Mouse (Mus musculus): ENCODE measurements around the gene Mga. TPM values are rescaled to one million over a fixed set of nuclear protein-coding genes. Genes with fewer than 3 reads are reported as not detected.

Mga gene
- 10 to 100 TPM; 32.9 to 38.4 TPM for total RNA-seq (2021)
- long read RNA-seq, experiment 1, partial matches to known transcripts, result 0 of 4 reads
- long read RNA-seq, experiment 1, other reads (novel, unspliced or antisense), result 4 of 4 reads
- long read RNA-seq, experiment 2, partial matches to known transcripts, result 2 of 4 reads
- long read RNA-seq, experiment 2, other reads (novel, unspliced or antisense), result 2 of 4 reads

DNA sequence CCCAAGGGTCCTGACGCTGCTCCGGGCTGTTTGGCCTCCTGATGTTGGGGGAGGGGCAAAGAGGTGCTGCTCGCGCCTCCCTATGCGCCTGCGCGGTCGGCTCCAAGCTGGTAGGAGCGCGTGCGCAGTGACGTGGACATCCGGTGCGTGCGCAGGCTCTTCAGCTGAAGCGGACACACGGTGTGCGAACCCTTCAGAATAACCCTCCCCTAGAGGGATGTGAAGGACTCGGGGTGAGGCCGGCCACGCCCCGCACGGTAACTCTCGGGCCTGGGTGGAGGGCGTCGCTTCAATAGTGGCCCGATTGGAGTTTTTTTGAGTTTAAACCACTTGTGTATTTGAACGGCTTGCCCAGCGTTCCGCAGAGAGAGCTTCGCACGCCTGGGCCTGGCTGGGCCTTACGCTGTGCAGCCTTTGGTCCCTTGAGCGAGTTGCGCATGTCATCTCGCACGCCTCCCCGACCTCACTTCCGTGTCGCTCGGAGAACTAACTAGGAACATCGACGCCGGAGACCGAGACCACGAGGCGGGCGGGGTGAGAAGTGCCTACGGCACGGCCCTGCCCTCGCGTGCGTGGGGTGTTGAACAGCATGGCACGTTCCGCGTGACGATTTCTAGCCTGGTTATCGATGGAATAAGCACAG is at the start of gene Mga:
TSS of gene Mga (plus strand) at position 139 of the 643 bp plus-strand sequence.
- no peak for TF ChIP-seq CTCF (IDR thresholded peaks at IDR 0.05)
- peak within 1 kb of the TSS; percentile 89 for H3K27ac ChIP-seq
- H3K4me3 ChIP-seq, result peak within 1 kb of the TSS; percentile 79
- peak; percentile 95 for DNase-seq
- intact Hi-C loops (cut with DNase I), result no loop called here

DNA sequence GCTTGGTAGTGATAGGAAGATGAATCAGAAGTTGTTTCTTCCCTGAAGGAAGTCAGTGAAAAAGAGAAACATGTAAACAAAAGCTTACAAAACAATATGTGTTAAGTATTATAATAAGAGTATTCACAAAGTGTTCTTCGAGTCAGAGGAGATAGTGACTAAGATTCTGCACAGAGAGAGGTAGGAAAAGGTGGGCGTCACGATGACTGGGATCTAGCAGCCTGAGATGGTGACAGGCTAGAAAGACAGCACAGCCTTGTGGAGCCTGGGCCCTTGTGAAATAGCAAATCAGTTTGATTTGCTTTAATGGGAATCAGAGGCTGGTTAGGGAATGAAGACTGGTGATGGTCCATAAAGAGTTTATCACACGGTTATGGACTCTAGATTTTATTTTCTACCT is 43.2 kb upstream of the Mga start:
- Histone ChIP-seq H3K27ac (no peak overlapping the region), H3K4me3 (no peak overlapping the region)
- TF ChIP-seq CTCF (IDR thresholded peaks at IDR 0.05), result no peak
- intact Hi-C loops (cut with DNase I), result no loop called here
- no peak for DNase-seq

- Histone ChIP-seq H3K4me3 (no peak overlapping the region), H3K27ac (no peak overlapping the region)
- intact Hi-C loops (cut with DNase I), result no loop called here
- TF ChIP-seq CTCF (IDR thresholded peaks at IDR 0.05), result no peak
- DNase-seq, result no peak
These were observed 41.6 kb upstream of the Mga start for GRCm38 (mm10) chr2:119855310-119855850.

- Histone ChIP-seq H3K27ac (no peak overlapping the region), H3K4me3 (no peak overlapping the region)
- no peak for DNase-seq
- no peak for TF ChIP-seq CTCF (IDR thresholded peaks at IDR 0.05)
- intact Hi-C loops (cut with DNase I), result no loop called here
These were observed 39.7 kb upstream of the Mga start for GRCm38 (mm10) chr2:119857341-119857740.

DNA sequence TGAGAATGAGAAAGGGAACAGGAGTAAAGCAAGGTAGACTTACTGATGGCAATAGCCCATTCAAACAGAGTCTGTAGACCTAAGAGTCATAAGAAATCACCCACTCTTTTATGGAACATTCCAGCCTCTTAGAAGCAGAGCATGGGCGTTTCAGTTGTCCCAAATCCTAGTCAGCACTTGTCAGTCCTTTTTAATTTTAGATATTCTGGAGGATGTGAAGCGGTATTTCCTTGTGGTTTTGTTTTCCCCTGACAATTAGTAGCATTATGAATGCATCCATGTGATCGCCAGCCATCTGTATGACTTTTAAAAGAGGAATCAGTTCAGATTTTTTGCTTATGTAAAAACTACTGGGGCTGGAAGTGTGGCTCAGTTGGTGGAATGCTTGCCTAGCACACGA is 32.5 kb upstream of the Mga start:
- no peak for DNase-seq
- no peak for TF ChIP-seq CTCF (IDR thresholded peaks at IDR 0.05)
- Histone ChIP-seq H3K4me3 (no peak overlapping the region), H3K27ac (no peak overlapping the region)
- intact Hi-C loops (cut with DNase I), result no loop called here

DNA sequence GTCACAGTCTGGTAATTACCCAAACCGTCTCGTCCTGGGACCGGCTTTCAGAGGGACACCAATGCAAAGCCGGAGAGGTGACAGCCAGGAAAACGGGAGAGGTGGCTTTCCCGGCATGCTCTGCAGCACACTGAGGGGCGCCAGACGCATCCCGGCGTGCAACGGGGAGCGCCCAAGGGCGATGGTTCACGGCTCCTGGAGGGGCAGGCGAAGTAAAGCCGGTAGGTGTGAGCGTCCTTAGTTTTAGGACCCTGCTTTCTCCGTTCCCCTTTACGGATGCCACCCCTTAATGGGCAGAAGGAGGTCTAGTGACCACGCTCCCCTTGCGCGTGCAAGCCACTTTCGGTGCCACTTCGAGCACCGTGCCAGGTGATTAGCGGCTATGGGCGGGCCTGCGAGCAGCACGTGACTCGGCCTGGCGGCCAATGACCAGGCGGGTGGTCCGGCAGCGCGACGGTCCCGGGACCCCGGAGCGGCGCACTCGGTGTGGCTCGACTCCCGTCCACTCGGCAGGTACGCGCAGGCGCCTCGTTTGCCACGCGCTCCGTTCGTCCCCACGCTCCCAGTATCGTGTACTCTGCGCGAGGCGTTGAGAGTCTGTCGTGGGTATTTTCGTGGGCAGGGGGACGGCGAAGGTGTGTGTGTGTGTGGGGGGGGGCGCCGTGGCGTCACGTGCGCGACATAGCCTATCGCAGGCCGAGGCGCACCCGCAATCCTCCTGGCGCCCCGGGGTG is 24.5 kb upstream of the Mga start:
- peak; percentile 86 for DNase-seq
- H3K4me3 ChIP-seq, result peak overlapping the region; percentile 75
- no peak for TF ChIP-seq CTCF (IDR thresholded peaks at IDR 0.05)
- peak overlapping the region; percentile 90 for H3K27ac ChIP-seq
- intact Hi-C loops (cut with DNase I), result no loop called here

- no peak for TF ChIP-seq CTCF (IDR thresholded peaks at IDR 0.05)
- intact Hi-C loops (cut with DNase I), result no loop called here
- DNase-seq, result peak; percentile 94
- H3K4me3 ChIP-seq, result peak overlapping the region; percentile 75
- H3K27ac ChIP-seq, result peak overlapping the region; percentile 90
These were observed 23.9 kb upstream of the Mga start for GRCm38 (mm10) chr2:119873105-119873464.

DNA sequence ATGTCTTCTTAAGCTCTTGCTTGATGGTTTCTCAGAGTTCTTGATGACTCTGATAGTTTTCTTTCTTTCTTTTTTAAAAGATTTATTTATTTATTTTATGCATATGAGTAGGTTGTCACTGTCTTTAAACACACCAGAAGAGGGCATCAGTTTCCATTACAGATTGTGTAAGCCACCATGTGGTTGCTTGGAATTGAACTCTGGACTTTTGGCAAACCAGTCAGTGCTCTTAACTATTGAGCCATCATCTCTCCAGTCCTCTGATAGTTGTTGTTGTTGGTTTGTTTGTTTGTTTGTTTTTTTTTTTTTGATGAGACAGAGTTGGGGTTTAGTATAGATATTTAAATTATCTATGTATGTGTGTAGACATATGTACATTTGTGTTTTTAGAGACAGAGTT is 21.0 kb upstream of the Mga start:
- intact Hi-C loops (cut with DNase I), result no loop called here
- DNase-seq, result no peak
- TF ChIP-seq CTCF (IDR thresholded peaks at IDR 0.05), result no peak
- H3K4me3 ChIP-seq, result no peak overlapping the region
- no peak overlapping the region for H3K27ac ChIP-seq

DNA sequence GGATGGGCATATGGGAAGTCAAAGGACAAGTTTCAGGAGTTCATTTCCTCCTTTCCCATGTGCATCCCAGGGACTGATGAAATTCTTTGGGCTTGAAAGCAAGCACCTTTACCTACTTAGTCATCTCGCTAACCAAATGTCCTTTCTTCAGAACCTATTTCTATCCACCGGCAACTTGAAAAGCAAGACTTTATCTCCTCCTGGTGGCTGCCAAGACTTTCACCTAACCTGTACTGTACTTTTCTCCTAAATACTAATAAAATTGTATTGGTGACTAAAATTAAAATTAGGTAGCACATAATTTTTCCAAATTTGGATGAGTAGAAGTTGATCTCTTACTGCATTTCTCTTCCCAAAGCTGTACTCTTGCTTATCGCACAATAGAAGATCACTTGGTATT is 9.8 kb upstream of the Mga start:
- DNase-seq, result no peak
- H3K4me3 ChIP-seq, result no peak overlapping the region
- no peak overlapping the region for H3K27ac ChIP-seq
- no peak for TF ChIP-seq CTCF (IDR thresholded peaks at IDR 0.05)
- intact Hi-C loops (cut with DNase I), result no loop called here

- Histone ChIP-seq H3K4me3 (peak overlapping the region; percentile 79), H3K27ac (peak overlapping the region; percentile 89)
- intact Hi-C loops (cut with DNase I), result no loop called here
- no peak for DNase-seq
- no peak for TF ChIP-seq CTCF (IDR thresholded peaks at IDR 0.05)
These were observed 407 bp upstream of the Mga start for GRCm38 (mm10) chr2:119896553-119897089.

DNA sequence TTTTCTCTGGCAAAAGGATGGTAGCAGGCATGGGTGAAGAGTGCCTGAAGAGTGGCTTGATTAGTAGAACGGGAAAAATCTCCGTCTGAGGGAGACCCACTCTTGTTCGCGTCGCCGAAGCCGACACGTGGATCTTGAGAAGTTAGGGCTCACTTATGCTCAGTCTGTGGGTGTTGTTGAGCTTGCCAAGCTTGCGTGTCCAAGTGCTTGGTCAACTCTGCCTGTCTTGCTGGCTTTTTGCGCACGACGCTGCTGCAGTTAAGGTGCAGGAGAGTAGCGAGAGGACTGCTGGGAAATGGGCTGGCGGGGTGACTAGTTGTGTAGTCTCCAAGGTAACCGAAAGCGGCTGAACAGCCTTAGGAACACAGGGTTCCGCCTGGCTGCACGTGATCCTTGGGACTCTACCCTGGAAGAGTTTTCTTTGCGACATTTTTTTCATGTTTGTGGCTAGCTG is 1.1 kb downstream of the Mga start:
- intact Hi-C loops (cut with DNase I), result no loop called here
- no peak for TF ChIP-seq CTCF (IDR thresholded peaks at IDR 0.05)
- Histone ChIP-seq H3K27ac (peak overlapping the region; percentile 89), H3K4me3 (peak overlapping the region; percentile 79)
- DNase-seq, result peak; percentile 74

GRCm38 (mm10) chr2:119916007-119916406 is 19.0 kb downstream of the Mga start:
- Histone ChIP-seq H3K4me3 (no peak overlapping the region), H3K27ac (no peak overlapping the region)
- no peak for DNase-seq
- no peak for TF ChIP-seq CTCF (IDR thresholded peaks at IDR 0.05)
- intact Hi-C loops (cut with DNase I), result no loop called here

Data from gastrocnemius, adult 2 months (tissue).